Mouse (Mus musculus) erythroblast, adult 5-6 weeks (primary cell): Measurements from ENCODE around the gene 2310022A10Rik. TPM values are rescaled to one million over a fixed set of nuclear protein-coding genes. Genes with fewer than 3 reads are reported as not detected.

Experiments
- ATAC-seq: replicated peaks from 2 replicates; pipeline ENCODE4 v1.8.0; 2016; ENCODE audit warnings: moderate number of reproducible peaks, mild to moderate bottlenecking, moderate TSS enrichment, inconsistent platforms; ENCODE audit not compliant: poor library complexity, low FRiP score, severe bottlenecking
- total RNA-seq, 2 experiments: library from RNA; stranded (forward) in 1 of 2; stranded (reverse) in 1 of 2; fragments of 150-400 nt in 1 of 2; fragments of 200-764, 138-1000 nt in 1 of 2; gene quantifications; 2 replicates each; pipeline versions ENCODE4 v1.2.3 to v1.2.4; 2015 to 2017; ENCODE audit warnings: low replicate concordance in 2 of 2

The 2310022A10Rik gene
- total RNA-seq, 2 experiments from 2014 or later = 10.4 TPM; not detected in 1

GRCm38 (mm10) chr7:27538797-27539196, 14.2 kb upstream of the 2310022A10Rik start:
- ATAC-seq = no peak

- ATAC-seq = peak; percentile 78
These were observed 12.5 kb upstream of the 2310022A10Rik start for GRCm38 (mm10) chr7:27540521-27540920.

- ATAC-seq = 0 out of 2 replicates have a peak, but pooled peaks have one; percentile 0
These were observed 12.1 kb upstream of the 2310022A10Rik start for GRCm38 (mm10) chr7:27540935-27541334.

GRCm38 (mm10) chr7:27541431-27541830, 11.6 kb upstream of the 2310022A10Rik start:
- ATAC-seq = peak; percentile 12

GRCm38 (mm10) chr7:27541922-27542321, 11.1 kb upstream of the 2310022A10Rik start:
- ATAC-seq = no peak

GRCm38 (mm10) chr7:27542392-27543033, 10.5 kb upstream of the 2310022A10Rik start:
- peak; percentile 78 for ATAC-seq

- no peak for ATAC-seq
These were observed 10.0 kb upstream of the 2310022A10Rik start for GRCm38 (mm10) chr7:27543065-27543464.

GRCm38 (mm10) chr7:27543851-27544250, 9.2 kb upstream of the 2310022A10Rik start:
- no peak for ATAC-seq

- ATAC-seq = no peak
These were observed 8.2 kb upstream of the 2310022A10Rik start for GRCm38 (mm10) chr7:27544675-27545370.

GRCm38 (mm10) chr7:27549597-27549996, 3.4 kb upstream of the 2310022A10Rik start:
- ATAC-seq = no peak

- ATAC-seq = no peak
These were observed 963 bp upstream of the 2310022A10Rik start for GRCm38 (mm10) chr7:27552070-27552469.

- 0 out of 2 replicates have a peak, but pooled peaks have one; percentile 14 for ATAC-seq
These were observed 7.4 kb downstream of the 2310022A10Rik start for GRCm38 (mm10) chr7:27560291-27560887.

- no peak for ATAC-seq
These were observed 7.9 kb downstream of the 2310022A10Rik start for GRCm38 (mm10) chr7:27560978-27561377.

GRCm38 (mm10) chr7:27569580-27570224, 16.7 kb downstream of the 2310022A10Rik start:
- no peak for ATAC-seq

GRCm38 (mm10) chr7:27572133-27572532, 19.1 kb downstream of the 2310022A10Rik start:
- no peak for ATAC-seq

GRCm38 (mm10) chr7:27574124-27574880, 21.3 kb downstream of the 2310022A10Rik start:
- ATAC-seq = no peak

- ATAC-seq = peak; percentile 56; the same call in 1 of the 2 replicates
These were observed 23.9 kb downstream of the 2310022A10Rik start for GRCm38 (mm10) chr7:27576914-27577313.

- no peak for ATAC-seq
These were observed 24.6 kb downstream of the 2310022A10Rik start for GRCm38 (mm10) chr7:27577589-27577988.

- no peak for ATAC-seq
These were observed 25.4 kb downstream of the 2310022A10Rik start for GRCm38 (mm10) chr7:27578465-27578864.
